Mouse (Mus musculus): Measurements from ENCODE around the gene Spats2.
"Not testable (repeated sequence)": the region's sequence is repeated elsewhere in the genome, so short reads cannot be mapped to it uniquely, and the experiment has no call there.

Spats2 gene

GRCm38 (mm10) chr15:99125711-99126080 lies at the start of gene Spats2:
Gene Spats2 (plus strand): TSS chr15:99125916.
- no peak for DNase-seq

GRCm38 (mm10) chr15:99076011-99076410 lies 49.7 kb upstream of the Spats2 start:
- not testable (repeated sequence) for DNase-seq

GRCm38 (mm10) chr15:99078181-99078910 lies 47.4 kb upstream of the Spats2 start:
- DNase-seq: no peak

- no peak for DNase-seq
Measured at GRCm38 (mm10) chr15:99079804-99080203, 45.9 kb upstream of the Spats2 start.

GRCm38 (mm10) chr15:99082322-99082721 lies 43.4 kb upstream of the Spats2 start:
- DNase-seq: no peak

GRCm38 (mm10) chr15:99082840-99083239 lies 42.9 kb upstream of the Spats2 start:
- DNase-seq: no peak

GRCm38 (mm10) chr15:99083258-99083657 lies 42.5 kb upstream of the Spats2 start:
- DNase-seq: no peak

GRCm38 (mm10) chr15:99083867-99084557 lies 41.7 kb upstream of the Spats2 start:
- no peak for DNase-seq

GRCm38 (mm10) chr15:99084618-99085017 lies 41.1 kb upstream of the Spats2 start:
- DNase-seq: no peak

- DNase-seq: no peak
Measured at GRCm38 (mm10) chr15:99085997-99086396, 39.7 kb upstream of the Spats2 start.

GRCm38 (mm10) chr15:99087253-99088075 lies 38.3 kb upstream of the Spats2 start, which contains the start of gene C1ql4:
Gene C1ql4 (minus strand): TSS chr15:99087817.
- DNase-seq: no peak

- DNase-seq: peak; percentile 46
Measured at GRCm38 (mm10) chr15:99088292-99088691, 37.4 kb upstream of the Spats2 start.

- no peak for DNase-seq
Measured at GRCm38 (mm10) chr15:99089069-99089468, 36.6 kb upstream of the Spats2 start.

GRCm38 (mm10) chr15:99092870-99093269 lies 32.8 kb upstream of the Spats2 start, which contains the start of gene Dnajc22:
Gene Dnajc22 (plus strand): TSS chr15:99093170.
- no peak for DNase-seq

- peak; percentile 36 for DNase-seq
Measured at GRCm38 (mm10) chr15:99093291-99094258, 32.1 kb upstream of the Spats2 start.

- no peak for DNase-seq
Measured at GRCm38 (mm10) chr15:99094631-99095270, 31.0 kb upstream of the Spats2 start.

- no peak for DNase-seq
Measured at GRCm38 (mm10) chr15:99095356-99095755, 30.4 kb upstream of the Spats2 start.

- DNase-seq: no peak
Measured at GRCm38 (mm10) chr15:99096061-99096793, 29.5 kb upstream of the Spats2 start.

- no peak for DNase-seq
Measured at GRCm38 (mm10) chr15:99096831-99097500, 28.8 kb upstream of the Spats2 start.

GRCm38 (mm10) chr15:99097840-99098492 lies 27.8 kb upstream of the Spats2 start:
- DNase-seq: no peak

All from cerebellum, adult 9-10 months (tissue).